Mouse (Mus musculus) intestine, postnatal 0 days (tissue): ENCODE data around the gene Adi1. TPM values are rescaled to one million over a fixed set of nuclear protein-coding genes. Genes with fewer than 3 reads are reported as not detected.

Experiments
- ATAC-seq: fragments of 200-750 bp; cut with Nextera tagmentation; 2 replicates; pipeline ENCODE4 v1.8.0; 2017; ENCODE audit warnings: mild to moderate bottlenecking, moderate TSS enrichment, moderate library complexity
- H3K27ac ChIP-seq: fragments of 300-500 bp; sonication (generic); 2 replicates; pipeline ENCODE4 v1.5.1; 2014; ENCODE audit warnings: mild to moderate bottlenecking, low read depth, low read length, moderate library complexity
- H3K27me3 ChIP-seq: fragments of 300-500 bp; sonication (generic); replicated peaks from 2 replicates; pipeline ENCODE4 v1.6.1; 2014; ENCODE audit warnings: low read length, mixed read lengths; ENCODE audit not compliant: control insufficient read depth, insufficient read depth
- H3K36me3 ChIP-seq: fragments of 300-500 bp; sonication (generic); 2 replicates; pipeline ENCODE4 v1.6.1; 2014; ENCODE audit warnings: mild to moderate bottlenecking, moderate library complexity; ENCODE audit not compliant: control insufficient read depth, insufficient read depth
- H3K4me1 ChIP-seq: fragments of 300-500 bp; sonication (generic); replicated peaks from 2 replicates; pipeline ENCODE4 v1.6.1; 2014; ENCODE audit warnings: antibody characterized with exemption, low read length, mixed read lengths; ENCODE audit not compliant: control insufficient read depth, insufficient read depth
- H3K4me2 ChIP-seq: fragments of 300-500 bp; sonication (generic); replicated peaks from 2 replicates; pipeline ENCODE4 v1.6.1; 2014; ENCODE audit warnings: low read depth, mild to moderate bottlenecking, moderate library complexity
- H3K4me3 ChIP-seq: fragments of 300-500 bp; sonication (generic); 2 replicates; pipeline ENCODE4 v1.5.1; 2014; ENCODE audit warnings: low read depth, low read length
- H3K9ac ChIP-seq: fragments of 300-500 bp; sonication (generic); 2 replicates; pipeline ENCODE4 v1.6.1; 2014; ENCODE audit warnings: mild to moderate bottlenecking, low read depth, low read length
- H3K9me3 ChIP-seq: fragments of 300-500 bp; sonication (generic); 2 replicates; pipeline ENCODE4 v1.6.1; 2016; ENCODE audit warnings: mixed run types; ENCODE audit not compliant: control insufficient read depth
- CTCF ChIP-seq: sonication (generic); IDR thresholded peaks from 2 replicates; pipeline ENCODE4 v1.5.1; 2016; ENCODE audit warnings: low read depth, mild to moderate bottlenecking, control low read depth, antibody characterized with exemption, moderate library complexity
- WGBS: fragments of 180-500 bp; shearing (Covaris S2); extraction: QIAGEN DNeasy Blood & Tissue Kit; methylation state at CpG from one replicate; pipeline ENCODE4 v1.1.7; 2014; 5-methylcytosine and 5-hydroxymethylcytosine counted together
- polyA plus RNA-seq: library from polyadenylated mRNA; unstranded; fragments of >200 nt; fragmentation: Nextera tagmentation; extraction: Ambion mirVana; gene quantifications from 2 replicates; pipeline ENCODE4 v1.2.1, GENCODE M21; 2015

Gene Adi1
- polyA plus RNA-seq, 1 experiment from 2014 or later, result 85.9 TPM

DNA sequence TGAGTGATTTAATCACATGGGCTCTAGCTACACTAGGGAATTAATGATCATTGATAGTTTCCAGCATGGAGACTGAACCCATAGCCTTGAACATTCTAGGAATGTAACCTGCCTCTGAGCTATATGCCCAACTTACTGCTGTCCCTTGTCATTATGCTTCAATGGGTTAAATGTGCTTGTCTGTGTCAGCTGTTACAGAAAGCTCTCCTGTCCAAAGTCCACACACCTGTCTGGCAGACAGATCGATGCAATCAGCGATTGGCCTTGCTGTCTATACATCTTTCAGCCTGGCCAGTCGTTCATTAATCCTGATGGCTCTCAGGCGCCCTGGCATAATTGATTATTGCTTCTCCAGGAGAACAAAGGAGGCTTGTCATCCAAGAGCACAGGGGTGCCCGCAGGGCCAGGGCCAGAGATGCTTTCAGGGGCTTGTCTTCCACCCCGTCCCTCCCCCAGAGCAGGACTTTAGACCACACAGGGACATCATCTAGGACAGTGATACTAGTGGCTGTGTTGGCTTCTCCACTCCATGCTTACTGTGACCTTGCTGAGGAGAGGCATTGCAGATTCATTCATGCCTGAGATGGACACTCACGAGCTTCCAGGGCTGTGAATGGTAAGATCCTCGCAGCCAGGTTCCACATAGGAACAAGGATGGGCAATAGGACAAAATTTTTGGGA lies 11.3 kb downstream of the Adi1 start:
- peak; percentile 72 for ATAC-seq
- Histone ChIP-seq H3K4me2 (peak overlapping the region; percentile 9; the same call in 1 of the 2 replicates), H3K9ac (no peak overlapping the region), H3K9me3 (no peaks in the 10 kb centered on the region), H3K27ac (peak overlapping the region; percentile 54; the same call in 1 of the 2 replicates), H3K27me3 (no peaks in the 10 kb centered on the region), H3K4me3 (no peak overlapping the region), H3K36me3 (peaks cover 21% of the 10 kb centered on the region), H3K4me1 (no peaks in the 10 kb centered on the region)
- no peak for TF ChIP-seq CTCF
- 41% methylated on average over 8 of the region's 8 CpGs for WGBS

DNA sequence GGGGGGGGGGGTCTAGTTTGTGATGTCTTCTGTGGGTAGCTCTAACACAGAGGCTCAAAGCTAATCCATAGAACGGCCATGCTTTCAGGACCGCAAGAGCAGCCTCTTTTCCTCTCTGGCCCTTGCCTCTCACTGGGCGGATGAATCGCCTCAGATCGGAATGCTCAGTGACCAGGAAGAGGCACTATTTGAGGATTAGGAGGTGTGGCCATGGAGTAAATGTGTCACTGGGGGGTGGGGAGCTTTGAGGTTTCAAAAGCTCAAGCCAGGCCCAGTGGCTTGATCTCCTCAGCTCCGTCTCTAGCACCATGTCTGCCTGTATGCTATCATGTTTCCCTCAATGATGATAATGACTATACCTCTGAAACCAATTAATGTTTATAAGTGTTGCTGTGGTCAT lies 14.0 kb downstream of the Adi1 start:
- TF ChIP-seq CTCF, result no peak
- no peak overlapping the region for H3K4me3 ChIP-seq
- no peak for ATAC-seq

DNA sequence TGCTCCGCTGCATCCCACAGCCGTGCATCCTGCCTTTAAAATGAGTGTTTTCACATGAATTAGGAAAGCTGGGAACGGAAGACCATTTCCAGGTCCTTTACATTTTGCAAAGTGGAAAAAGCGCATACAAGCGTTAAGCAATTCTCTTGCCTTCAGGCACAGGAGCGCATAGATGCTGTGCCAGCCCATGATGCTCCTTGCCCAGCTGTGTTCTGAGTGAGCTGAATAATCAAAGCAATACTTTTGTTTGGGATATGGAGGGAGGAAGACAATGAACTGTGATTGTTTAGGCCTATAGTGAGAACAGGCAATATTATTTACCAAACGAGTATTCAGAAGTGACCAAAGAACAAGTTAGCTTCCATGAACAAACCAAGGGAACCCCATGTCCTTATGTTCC lies 15.7 kb downstream of the Adi1 start:
- Histone ChIP-seq H3K36me3 (peaks cover 41% of the 10 kb centered on the region), H3K4me2 (no peak overlapping the region), H3K4me1 (no peaks in the 10 kb centered on the region), H3K27ac (no peak overlapping the region), H3K9me3 (no peaks in the 10 kb centered on the region), H3K9ac (no peak overlapping the region), H3K4me3 (no peak overlapping the region), H3K27me3 (no peaks in the 10 kb centered on the region)
- no peak for TF ChIP-seq CTCF
- 93% methylated on average over 7 of the region's 7 CpGs for WGBS
- ATAC-seq, result no peak

More for the DNA sequence above, 14.0 kb downstream of the Adi1 start:
- Histone ChIP-seq H3K36me3 (peaks cover 28% of the 10 kb centered on the region), H3K4me1 (no peaks in the 10 kb centered on the region), H3K4me2 (no peak overlapping the region), H3K9me3 (no peaks in the 10 kb centered on the region), H3K9ac (no peak overlapping the region), H3K27ac (no peak overlapping the region), H3K27me3 (no peaks in the 10 kb centered on the region)
- 92% methylated on average over 6 of the region's 6 CpGs for WGBS

DNA sequence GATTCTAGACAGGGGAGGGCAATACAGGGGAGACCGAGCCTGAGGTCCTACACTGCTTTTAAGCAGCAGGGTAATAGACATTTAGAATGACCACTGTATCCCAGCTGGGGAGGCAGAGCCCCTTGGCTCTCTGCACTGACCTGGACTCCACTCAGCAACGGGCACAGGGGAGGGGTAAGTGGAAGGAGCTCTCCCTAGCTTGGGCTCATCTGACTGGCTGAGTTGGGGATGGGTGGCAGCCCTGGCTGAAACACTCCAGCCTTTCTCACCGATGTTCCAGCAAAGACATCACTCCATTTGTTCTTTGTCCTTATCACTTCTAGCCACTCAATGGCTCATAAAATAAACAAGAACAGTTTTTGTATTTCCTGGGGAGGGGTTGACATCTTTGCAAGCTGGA lies 18.7 kb downstream of the Adi1 start:
- no peak overlapping the region for H3K9ac ChIP-seq
- peaks cover 46% of the 10 kb centered on the region for H3K36me3 ChIP-seq
- no peaks in the 10 kb centered on the region for H3K27me3 ChIP-seq
- no peak overlapping the region for H3K4me3 ChIP-seq
- H3K27ac ChIP-seq, result no peak overlapping the region
- H3K4me1 ChIP-seq, result no peaks in the 10 kb centered on the region
- WGBS, result 69% methylated on average over 3 of the region's 3 CpGs
- H3K4me2 ChIP-seq, result no peak overlapping the region
- no peak for ATAC-seq
- no peak for TF ChIP-seq CTCF
- H3K9me3 ChIP-seq, result no peaks in the 10 kb centered on the region

DNA sequence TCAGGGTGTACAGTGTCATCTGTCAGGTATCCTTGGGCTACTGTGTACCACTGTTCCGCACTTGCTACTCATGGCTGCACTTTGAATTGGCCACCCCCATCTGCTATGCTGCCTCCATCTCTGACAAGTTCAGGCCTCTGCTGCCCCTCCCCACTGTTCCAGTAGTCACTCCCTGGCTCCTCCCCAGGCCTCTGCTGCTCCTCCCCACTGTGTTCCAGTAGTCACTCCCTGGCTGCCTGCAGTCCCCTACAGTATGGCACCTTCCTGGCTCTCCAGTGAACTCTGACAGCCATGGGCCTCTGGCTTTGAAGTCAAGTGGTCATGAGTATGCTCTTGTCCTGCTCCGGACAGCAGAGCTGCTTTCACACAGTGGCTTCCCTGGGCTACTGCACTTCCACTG lies 19.2 kb downstream of the Adi1 start:
- H3K36me3 ChIP-seq, result peaks cover 46% of the 10 kb centered on the region

DNA sequence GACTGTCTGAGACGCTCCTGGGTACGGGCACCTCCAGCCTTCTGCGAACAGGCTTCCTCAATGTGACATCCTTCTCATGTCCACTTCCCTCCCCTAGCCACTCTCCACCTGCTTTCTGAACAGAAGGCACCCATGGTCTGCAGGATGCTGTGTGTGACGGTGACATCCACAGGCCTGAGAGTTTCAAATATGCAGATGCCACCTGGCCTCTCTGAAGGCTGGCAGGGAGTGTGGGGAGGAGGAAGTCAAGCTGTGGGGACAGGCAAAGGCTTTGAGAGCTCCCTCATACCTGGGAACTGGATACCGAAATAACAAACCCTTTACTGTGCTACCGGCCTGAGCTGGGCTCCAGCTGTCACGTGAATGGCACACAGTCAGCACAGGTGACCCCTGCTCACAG lies 19.7 kb downstream of the Adi1 start:
- H3K4me1 ChIP-seq, result no peaks in the 10 kb centered on the region
- no peak overlapping the region for H3K9ac ChIP-seq
- H3K4me3 ChIP-seq, result no peak overlapping the region
- no peak overlapping the region for H3K4me2 ChIP-seq
- H3K27ac ChIP-seq, result no peak overlapping the region
- no peak for ATAC-seq
- no peaks in the 10 kb centered on the region for H3K9me3 ChIP-seq
- no peaks in the 10 kb centered on the region for H3K27me3 ChIP-seq
- 95% methylated on average over 7 of the region's 7 CpGs for WGBS
- no peak for TF ChIP-seq CTCF
- peaks cover 41% of the 10 kb centered on the region for H3K36me3 ChIP-seq

More for the DNA sequence above, 19.2 kb downstream of the Adi1 start:
- H3K4me2 ChIP-seq, result no peak overlapping the region
- H3K9ac ChIP-seq, result no peak overlapping the region
- no peak for TF ChIP-seq CTCF
- 78% methylated on average over 2 of the region's 2 CpGs for WGBS
- H3K4me1 ChIP-seq, result no peaks in the 10 kb centered on the region
- no peaks in the 10 kb centered on the region for H3K27me3 ChIP-seq
- H3K9me3 ChIP-seq, result no peaks in the 10 kb centered on the region
- H3K27ac ChIP-seq, result no peak overlapping the region
- ATAC-seq, result no peak
- H3K4me3 ChIP-seq, result no peak overlapping the region
